Mouse (Mus musculus) adrenal gland, adult (tissue): ENCODE measurements around the gene Celsr2.

Source experiments
- DNase-seq, 2 experiments: peaks; one replicate each; pipeline ENCODE4 v3.0.0; 2022 to 2023; ENCODE audit warnings: low spot score in 1 of 2; ENCODE audit not compliant: inconsistent age in 2 of 2

Gene Celsr2

GRCm38 (mm10) chr3:108414857-108415830, at the start of gene Celsr2:
TSS of gene Celsr2 (minus strand) at chr3:108415552.
- peak; percentile 36 to 61 for DNase-seq

DNA sequence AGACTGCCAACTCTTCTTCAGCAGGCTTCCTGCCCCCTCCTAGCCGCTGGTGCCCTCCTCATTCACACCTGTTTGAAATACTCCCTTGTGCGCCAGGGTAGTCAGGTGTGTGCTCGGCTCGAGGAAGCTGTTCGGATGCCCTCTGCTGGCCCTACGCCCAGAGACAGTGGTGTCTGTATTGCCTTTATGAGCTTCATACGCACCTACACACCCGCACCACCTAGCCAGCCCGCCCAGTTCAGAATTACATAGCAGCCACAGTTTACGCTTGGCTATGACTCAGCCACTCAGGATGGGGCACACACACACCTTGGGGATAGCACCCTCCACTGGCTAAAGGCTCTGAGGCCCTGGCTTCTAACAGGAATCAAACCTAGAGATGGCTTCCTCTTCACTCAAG, 43.5 kb upstream of the Celsr2 start:
- no peak for DNase-seq

GRCm38 (mm10) chr3:108458380-108458779, 43.0 kb upstream of the Celsr2 start:
- DNase-seq = no peak

DNA sequence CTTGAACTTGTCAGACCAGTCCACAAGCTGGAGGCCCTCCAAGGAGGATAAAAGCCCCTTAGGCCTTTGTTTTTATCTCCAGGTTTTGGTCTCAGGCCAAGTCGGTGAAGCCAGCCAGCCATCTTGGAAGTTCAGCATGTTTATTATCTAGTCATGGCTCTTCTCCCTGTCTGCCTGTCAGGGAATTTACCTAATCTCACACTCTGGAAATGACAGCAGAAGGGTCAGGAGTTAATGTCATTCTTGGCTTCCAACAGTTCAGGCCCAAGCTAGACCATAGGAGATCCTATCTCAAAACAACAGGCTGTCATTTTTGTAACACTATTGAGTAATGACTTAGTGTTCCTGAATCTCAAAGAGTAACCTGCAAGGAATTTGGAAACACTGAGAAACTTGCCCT, 38.8 kb upstream of the Celsr2 start:
- DNase-seq = no peak

- no peak for DNase-seq
Measured at GRCm38 (mm10) chr3:108451969-108452368, 36.6 kb upstream of the Celsr2 start.

GRCm38 (mm10) chr3:108445366-108445705, 30.0 kb upstream of the Celsr2 start:
- no peak for DNase-seq

GRCm38 (mm10) chr3:108444698-108445365, 29.5 kb upstream of the Celsr2 start, which contains the start of gene Sars:
TSS of gene Sars (minus strand) at chr3:108445209.
- peak; percentile 94 to 97 for DNase-seq

DNA sequence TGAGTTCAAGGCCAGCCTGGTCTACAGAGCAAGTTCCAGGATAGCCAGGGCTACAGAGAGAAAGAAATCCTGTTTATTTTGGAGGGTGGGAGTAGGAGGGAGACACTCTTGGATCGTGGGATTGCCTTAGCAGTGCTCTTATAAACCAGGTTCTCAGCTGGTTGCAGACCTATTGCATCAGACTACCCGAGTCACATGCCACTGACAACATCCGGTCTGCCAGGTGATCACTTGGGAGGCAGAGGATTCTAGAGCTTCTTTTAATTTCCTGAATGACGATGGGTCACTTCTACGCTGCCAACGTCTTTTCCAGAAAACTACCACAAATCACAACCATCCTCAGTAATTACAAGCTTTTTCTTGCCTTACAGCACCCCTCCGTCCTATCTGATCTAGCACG, 28.7 kb upstream of the Celsr2 start:
- peak; percentile 62 to 84 for DNase-seq

DNA sequence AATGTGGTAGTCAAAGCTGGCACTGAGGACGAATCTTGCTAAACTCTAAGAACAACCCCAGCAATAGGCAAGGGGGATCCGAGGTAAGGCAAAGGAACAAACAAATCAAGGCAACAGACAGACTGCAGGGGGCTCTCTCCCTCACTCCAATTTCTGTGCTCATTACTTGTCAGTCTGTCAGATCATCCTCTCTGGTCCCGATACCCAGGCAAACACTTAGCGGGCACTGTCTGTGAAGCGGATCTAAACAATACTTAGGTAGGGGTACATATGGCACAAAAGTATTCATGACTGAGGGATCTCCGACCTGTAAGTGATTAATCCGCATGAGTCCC, 21.0 kb upstream of the Celsr2 start:
- DNase-seq = no peak

- DNase-seq = no peak
Measured at GRCm38 (mm10) chr3:108435701-108436379, 20.5 kb upstream of the Celsr2 start.

GRCm38 (mm10) chr3:108433881-108434495, 18.6 kb upstream of the Celsr2 start:
- DNase-seq = no peak

- no peak for DNase-seq
Measured at GRCm38 (mm10) chr3:108433188-108433880, 18.0 kb upstream of the Celsr2 start.

- no peak for DNase-seq
Measured at GRCm38 (mm10) chr3:108432542-108433187, 17.3 kb upstream of the Celsr2 start.

GRCm38 (mm10) chr3:108425624-108426018, 10.3 kb upstream of the Celsr2 start:
- DNase-seq = no peak

GRCm38 (mm10) chr3:108424944-108425623, 9.7 kb upstream of the Celsr2 start:
- no peak for DNase-seq

- peak; percentile 61 to 80 for DNase-seq
Measured at GRCm38 (mm10) chr3:108423844-108424801, 8.8 kb upstream of the Celsr2 start.

DNA sequence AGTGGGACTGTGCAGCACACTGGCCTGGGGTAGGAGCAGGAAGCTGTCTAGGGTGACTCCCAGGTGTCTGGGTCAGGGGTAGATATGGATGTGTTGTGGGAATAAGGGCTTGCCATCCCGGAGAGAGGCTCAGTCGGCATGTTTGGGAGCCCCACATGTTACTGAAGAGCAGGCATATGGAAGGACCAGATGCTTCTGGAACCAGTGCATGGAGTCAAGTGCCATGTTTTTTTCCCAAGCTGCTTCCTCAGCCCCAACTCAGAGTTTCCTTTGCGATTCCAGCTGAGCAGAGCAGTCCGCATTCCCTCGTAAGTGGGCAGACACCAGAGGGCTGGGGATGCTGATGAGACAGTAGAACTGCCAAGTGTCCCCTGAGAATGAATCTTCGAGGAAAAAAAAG, 7.7 kb upstream of the Celsr2 start:
- no peak for DNase-seq

GRCm38 (mm10) chr3:108415831-108416223, 475 bp upstream of the Celsr2 start:
- peak; percentile 81 to 89 for DNase-seq
